Mouse (Mus musculus) thymus, postnatal 10 days (tissue): ENCODE measurements at regions not wholly inside any gene's neighbourhood (a gene's known extent, or its start where the extent isn't known, plus 50 kb on each side); places are given as distances from the start of the nearest gene placed in this dataset.

Experiments
- DNase-seq, 2 experiments: peaks; one replicate each; pipeline ENCODE4 v3.0.0; 2021; ENCODE audit warnings: low spot score in 2 of 2

GRCm38 (mm10) chr16:77322338-77322737, 279.6 kb downstream of the Gm11146 start:
- no peak for DNase-seq

DNA sequence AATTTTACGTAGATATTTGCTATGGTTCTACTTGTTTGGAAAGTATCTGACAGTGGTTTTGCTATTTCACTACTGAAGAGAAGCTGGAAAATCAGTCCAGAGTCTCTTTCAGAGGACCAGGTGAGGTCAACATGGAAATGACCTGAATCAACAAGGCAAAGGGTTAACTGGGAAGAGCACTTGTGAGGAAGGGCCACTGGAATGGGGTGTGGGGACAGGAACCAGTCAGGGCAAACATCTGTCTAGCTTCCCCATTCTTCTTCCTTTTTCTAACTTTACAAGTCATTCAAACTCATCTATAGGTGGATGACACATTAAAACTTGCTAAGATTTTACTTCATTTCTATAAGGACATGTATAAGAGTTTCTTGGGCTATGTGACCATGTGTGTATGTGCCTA, 283.7 kb downstream of the Gm11146 start:
- no peak for DNase-seq

DNA sequence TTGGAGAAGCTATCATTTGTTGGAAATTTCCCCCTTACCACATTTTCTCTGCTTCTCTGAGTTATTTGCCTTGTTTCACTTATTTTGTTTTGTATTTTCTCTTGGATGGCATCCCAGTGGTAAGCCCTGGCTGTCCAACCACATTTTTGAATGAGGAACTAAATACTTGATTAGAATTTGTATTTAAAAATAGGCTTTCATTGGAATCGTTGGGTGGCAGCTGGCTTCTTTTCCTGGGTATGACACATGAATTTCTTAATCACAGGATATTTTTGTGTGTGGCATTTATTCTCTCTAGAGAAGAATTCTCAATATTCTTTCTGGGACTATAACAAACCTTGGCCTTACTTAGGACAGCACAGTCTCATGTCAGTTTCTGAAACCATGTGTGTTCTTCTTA, 286.5 kb downstream of the Gm11146 start:
- no peak for DNase-seq

DNA sequence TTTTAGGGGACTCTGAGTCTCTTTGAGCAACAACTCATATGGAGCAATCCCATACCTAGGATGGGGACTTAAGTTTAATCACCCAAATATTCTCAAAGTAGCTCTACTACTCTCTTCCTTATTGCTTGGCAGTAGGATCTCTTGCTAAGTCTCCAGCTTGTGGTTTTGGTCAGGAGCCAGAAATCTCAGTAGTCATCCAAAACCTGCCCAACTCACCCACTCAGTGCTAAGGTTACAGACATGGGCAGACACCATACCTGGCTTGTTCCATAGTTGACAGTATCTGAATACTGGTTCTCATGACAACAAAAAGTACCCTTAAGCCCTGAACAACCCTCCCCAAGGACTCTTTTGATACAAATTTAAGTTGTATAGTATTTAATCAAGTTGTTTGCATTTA, 288.7 kb downstream of the Gm11146 start:
- DNase-seq = no peak

- DNase-seq = no peak
These were observed 288.0 kb downstream of the Usp25 start for GRCm38 (mm10) chr16:77301270-77302171.

- no peak for DNase-seq
These were observed 287.2 kb downstream of the Usp25 start for GRCm38 (mm10) chr16:77300572-77301213.

DNA sequence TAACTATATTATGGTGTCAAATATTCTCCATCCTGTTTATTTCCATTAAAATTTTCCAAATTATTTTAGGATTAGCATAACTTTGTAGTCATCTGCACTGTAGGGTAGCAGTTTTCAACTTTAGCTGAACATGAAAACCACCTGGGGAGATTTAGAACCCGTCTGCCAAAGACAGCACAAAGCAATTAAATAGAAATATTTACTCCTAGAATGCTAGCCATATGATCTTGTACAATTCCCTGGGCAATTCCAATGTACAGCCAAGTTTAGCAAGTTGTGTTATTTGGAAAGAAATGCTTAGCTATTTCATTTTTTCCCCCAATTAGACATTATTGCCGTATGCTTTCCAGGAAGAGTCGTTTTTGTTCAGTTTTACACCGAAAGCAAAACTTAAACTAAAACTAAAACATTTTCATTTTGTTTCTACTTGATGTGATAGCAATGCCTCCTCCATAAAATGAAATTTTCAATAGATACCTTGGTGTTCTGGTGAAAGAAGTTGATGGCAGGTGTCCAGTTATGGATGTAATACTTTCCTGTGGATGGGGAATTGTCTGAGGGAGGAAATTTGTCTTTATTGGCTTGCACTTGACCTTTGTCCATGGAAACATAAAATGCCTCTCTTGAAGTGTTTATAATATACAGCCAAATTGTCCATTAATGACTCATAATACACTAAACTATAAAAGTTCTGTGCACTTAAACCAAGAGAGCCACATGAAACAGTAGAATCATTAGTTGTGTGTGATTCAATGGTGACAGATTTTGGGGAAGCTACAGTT, 282.3 kb downstream of the Usp25 start:
- no peak for DNase-seq

DNA sequence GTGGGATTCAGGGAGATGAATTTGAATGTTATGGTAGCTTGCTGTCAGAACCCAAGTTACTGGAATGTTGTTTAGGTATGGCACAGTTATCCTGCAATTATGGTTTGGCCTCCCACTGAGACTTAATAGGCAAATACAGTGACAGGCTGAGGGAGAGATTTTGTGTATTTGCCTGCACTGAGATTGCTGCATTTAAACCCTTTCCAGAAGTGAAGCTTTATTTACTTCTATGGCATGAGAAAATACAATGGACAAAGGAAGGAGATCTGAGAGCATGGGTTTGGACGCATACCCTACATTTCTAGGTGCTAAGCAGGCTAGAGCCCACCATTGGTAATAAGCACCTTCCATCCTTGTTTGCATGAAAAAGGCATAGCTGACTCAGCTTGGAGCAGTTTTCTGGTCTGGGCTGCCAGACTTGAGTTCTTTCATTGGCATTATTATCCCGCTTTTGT, 278.8 kb downstream of the Usp25 start:
- no peak for DNase-seq

GRCm38 (mm10) chr16:77291723-77292316, 278.3 kb downstream of the Usp25 start:
- DNase-seq = no peak

DNA sequence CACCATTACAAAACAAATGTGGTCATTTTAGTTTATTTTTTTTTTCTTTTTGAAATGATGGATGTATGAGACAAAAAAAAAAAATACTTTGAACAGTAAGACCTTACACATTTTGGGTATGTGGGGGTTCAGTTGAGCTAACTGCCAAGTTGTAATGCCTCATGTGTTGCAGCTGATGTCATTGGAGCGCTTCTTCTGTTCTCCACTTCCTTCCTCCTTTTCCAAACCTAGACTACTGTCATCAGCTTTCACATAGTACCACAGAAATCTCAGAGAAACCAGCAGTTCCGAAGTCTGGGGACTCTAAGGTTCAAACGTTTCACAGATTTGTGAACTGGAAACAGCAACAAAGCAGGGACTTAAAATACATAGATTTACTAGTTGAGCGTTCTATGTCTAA, 270.7 kb downstream of the Usp25 start:
- no peak for DNase-seq

DNA sequence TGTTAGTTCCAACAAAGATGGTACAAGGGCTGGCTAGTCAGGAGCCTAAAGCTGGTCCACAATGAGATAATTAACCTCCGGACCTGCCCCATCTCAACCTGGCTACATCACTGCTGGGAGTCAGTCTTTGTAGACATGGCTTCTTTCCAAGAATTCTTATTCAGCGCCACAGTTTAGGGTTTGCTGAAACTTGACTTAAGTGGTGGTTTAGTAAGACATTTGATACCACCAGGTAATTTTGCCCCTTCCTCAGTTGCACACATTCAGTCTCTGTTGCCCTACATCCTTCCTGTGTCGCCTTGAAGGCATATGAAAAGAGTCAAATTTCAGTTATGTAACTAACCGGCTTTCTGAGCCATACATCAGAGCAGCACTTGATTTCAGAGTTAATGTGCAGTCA, 266.4 kb downstream of the Usp25 start:
- DNase-seq = no peak

- no peak for DNase-seq
These were observed 266.0 kb downstream of the Usp25 start for GRCm38 (mm10) chr16:77279495-77279894.

GRCm38 (mm10) chr16:77273306-77273705, 259.8 kb downstream of the Usp25 start:
- DNase-seq = no peak

GRCm38 (mm10) chr16:77268926-77269325, 255.4 kb downstream of the Usp25 start:
- DNase-seq = no peak

DNA sequence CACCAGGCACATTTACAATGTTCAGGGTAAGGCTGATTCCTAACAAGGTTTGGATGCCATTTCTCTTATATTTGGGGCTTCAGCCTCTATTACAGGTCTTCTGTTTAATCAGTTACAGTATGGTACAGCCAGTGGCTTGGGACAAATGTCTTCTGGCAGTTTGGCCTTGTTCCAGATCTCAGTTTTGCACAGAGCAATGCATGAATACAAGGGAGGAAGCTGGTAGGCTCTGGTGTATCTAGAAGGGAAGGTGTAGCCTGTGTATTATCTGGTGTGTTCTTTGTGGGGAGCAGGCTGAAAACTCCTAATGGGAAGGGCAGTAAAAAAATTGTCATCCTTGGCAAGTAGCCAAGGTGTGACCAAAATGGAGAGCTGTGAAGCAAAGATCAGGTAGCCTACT, 254.2 kb downstream of the Usp25 start:
- no peak for DNase-seq

- DNase-seq = no peak
These were observed 238.8 kb downstream of the Usp25 start for GRCm38 (mm10) chr16:77252349-77252748.

GRCm38 (mm10) chr16:77251422-77251821, 237.9 kb downstream of the Usp25 start:
- DNase-seq = no peak

DNA sequence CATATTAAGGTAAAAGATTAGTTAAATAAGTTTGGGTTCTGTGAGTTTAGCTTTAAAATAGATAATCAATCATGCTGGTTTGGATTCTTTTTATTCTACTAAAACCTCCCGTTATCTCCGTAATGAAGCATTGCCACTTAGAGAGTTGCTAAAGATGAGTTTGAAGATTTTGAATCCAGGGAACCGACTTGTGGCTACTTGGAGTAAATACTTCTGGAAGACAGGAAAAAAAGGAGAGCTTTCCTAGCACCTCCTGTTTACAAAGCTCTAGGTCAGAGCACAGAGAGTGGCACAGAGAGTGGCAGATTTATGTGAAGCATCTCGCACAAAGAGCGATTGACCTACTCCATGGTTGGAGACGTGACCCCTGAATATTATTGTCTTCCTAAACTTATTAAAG, 227.4 kb downstream of the Usp25 start:
- DNase-seq = no peak

- no peak for DNase-seq
These were observed 225.8 kb downstream of the Usp25 start for GRCm38 (mm10) chr16:77239176-77239790.

DNA sequence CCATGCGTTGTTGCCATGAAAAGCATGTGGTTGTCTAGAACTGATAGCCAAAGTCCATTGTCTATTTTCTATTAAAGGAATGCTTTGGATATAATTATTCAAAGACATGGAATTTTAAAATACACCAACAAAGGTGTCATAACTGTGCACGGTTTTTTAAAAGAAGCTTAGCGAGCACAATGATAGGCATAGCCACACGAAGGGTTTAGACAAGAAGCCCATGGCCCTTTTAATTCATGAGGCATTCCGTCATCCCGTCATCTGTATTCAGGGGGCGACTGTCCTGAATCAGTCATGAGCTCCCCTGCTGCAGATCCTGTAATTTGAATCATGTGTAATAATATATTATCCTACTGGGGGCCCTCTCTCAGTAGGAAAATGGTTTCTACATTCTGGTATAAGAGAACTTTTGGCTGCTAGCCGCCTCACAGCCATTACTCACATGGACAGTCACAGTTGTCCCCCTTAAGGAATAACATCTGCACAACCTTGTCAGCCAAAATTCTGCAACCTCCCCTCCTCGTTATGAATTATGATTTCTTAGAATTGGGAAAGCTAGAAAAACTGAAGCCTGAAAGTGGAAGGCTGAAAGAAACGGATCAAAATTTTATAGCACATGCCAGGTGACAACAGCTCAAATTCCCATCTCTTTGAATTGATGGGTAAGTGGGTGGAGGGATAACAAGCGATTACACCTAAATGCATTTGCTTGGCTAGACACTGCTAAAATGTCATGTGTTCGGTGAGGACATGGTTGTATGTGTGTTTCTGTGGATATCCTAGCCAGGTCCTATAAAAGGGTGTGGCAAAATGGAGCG, 225.1 kb downstream of the Usp25 start:
- DNase-seq = no peak
